Mouse (Mus musculus) liver, embryonic 14.5 days (tissue): Measurements from ENCODE around the gene Unc13d. TPM values are rescaled to one million over a fixed set of nuclear protein-coding genes. Genes with fewer than 3 reads are reported as not detected.
A peak's percentile ranks its signal among the peaks of the same experiment; 100 is the strongest.
"Not testable (repeated sequence)": the region's sequence is repeated elsewhere in the genome, so short reads cannot be mapped to it uniquely, and the experiment has no call there.

Experiments
- ATAC-seq: fragments of 200-750 bp; cut with Nextera tagmentation; 2 replicates; pipeline ENCODE4 v1.8.0; 2017; ENCODE audit warnings: moderate number of reproducible peaks, mild to moderate bottlenecking, moderate library complexity; ENCODE audit not compliant: insufficient read depth
- DNase-seq, 3 experiments: peaks; one replicate each; pipeline ENCODE4 v3.0.0-alpha.2; 2012 to 2013; ENCODE audit warnings: low read depth in 3 of 3, low spot score in 3 of 3
- H3K27ac ChIP-seq: fragments of 300-500 bp; sonication (generic); 2 replicates; pipeline ENCODE4 v1.5.1; 2014; ENCODE audit warnings: moderate library complexity, mild to moderate bottlenecking, control low read depth, inconsistent platforms
- H3K27me3 ChIP-seq: fragments of 300-500 bp; sonication (generic); 2 replicates; pipeline ENCODE4 v1.6.1; 2014; ENCODE audit warnings: mild to moderate bottlenecking, low read length, moderate library complexity; ENCODE audit not compliant: control insufficient read depth, insufficient read depth
- H3K36me3 ChIP-seq: fragments of 300-500 bp; sonication (generic); replicated peaks from 2 replicates; pipeline ENCODE4 v1.6.1; 2014; ENCODE audit warnings: low read depth; ENCODE audit not compliant: control insufficient read depth, insufficient read depth
- H3K4me1 ChIP-seq, 2 experiments: fragments of 200-500 bp in 1 of 2; fragments of 300-500 bp in 1 of 2; sonication (generic) in 1 of 2; replicated peaks; 2 replicates each; pipeline ENCODE4 v1.6.1; 2012 to 2014; ENCODE audit warnings: antibody characterized with exemption in 1 of 2, inconsistent platforms in 1 of 2, low read length in 1 of 2; ENCODE audit not compliant: control insufficient read depth in 2 of 2, insufficient read depth in 2 of 2
- H3K4me2 ChIP-seq: fragments of 300-500 bp; sonication (generic); 2 replicates; pipeline ENCODE4 v1.6.1; 2014; ENCODE audit warnings: low read depth, mild to moderate bottlenecking, control low read depth, moderate library complexity
- H3K4me3 ChIP-seq, 2 experiments: fragments of 200-500 bp in 1 of 2; fragments of 300-500 bp in 1 of 2; sonication (generic) in 1 of 2; 2 replicates each; pipeline ENCODE4 v1.5.1; 2012 to 2014; ENCODE audit warnings: low read depth in 2 of 2, low read length in 2 of 2, mild to moderate bottlenecking in 2 of 2, control low read depth in 1 of 2, inconsistent platforms in 1 of 2, moderate library complexity in 1 of 2; ENCODE audit not compliant: insufficient read depth in 1 of 2
- H3K9ac ChIP-seq: fragments of 300-500 bp; sonication (generic); replicated peaks from 2 replicates; pipeline ENCODE4 v1.6.1; 2014; ENCODE audit warnings: mild to moderate bottlenecking, control low read depth, moderate library complexity
- H3K9me3 ChIP-seq: fragments of 300-500 bp; sonication (generic); 2 replicates; pipeline ENCODE4 v1.6.1; 2016; ENCODE audit warnings: low read length, mixed read lengths; ENCODE audit not compliant: control insufficient read depth
- CTCF ChIP-seq: IDR thresholded peaks from 2 replicates; pipeline ENCODE4 v1.5.1; 2016; ENCODE audit warnings: antibody characterized with exemption, low read depth, control low read depth
- EP300 ChIP-seq: IDR thresholded peaks from 2 replicates; pipeline ENCODE4 v1.6.1; 2016; ENCODE audit warnings: antibody characterized with exemption, low read depth
- WGBS: fragments of 180-500 bp; shearing (Covaris S2); extraction: QIAGEN DNeasy Blood & Tissue Kit; methylation state at CpG from one replicate; pipeline ENCODE4 v1.1.7; 2014; ENCODE audit not compliant: insufficient replicate concordance; 5-methylcytosine and 5-hydroxymethylcytosine counted together
- polyA plus RNA-seq, 2 experiments: library from polyadenylated mRNA; depleted of rRNA in 1 of 2; stranded (reverse) in 1 of 2; unstranded in 1 of 2; fragments of >200 nt; fragmentation: Nextera tagmentation in 1 of 2; extraction: Ambion mirVana in 1 of 2; gene quantifications; 2 replicates each; pipeline versions ENCODE4 v1.2.1 to v1.2.3; 2012 to 2014

The Unc13d gene
- polyA plus RNA-seq, 2 experiments = 16.8 to 18.7 TPM

DNA sequence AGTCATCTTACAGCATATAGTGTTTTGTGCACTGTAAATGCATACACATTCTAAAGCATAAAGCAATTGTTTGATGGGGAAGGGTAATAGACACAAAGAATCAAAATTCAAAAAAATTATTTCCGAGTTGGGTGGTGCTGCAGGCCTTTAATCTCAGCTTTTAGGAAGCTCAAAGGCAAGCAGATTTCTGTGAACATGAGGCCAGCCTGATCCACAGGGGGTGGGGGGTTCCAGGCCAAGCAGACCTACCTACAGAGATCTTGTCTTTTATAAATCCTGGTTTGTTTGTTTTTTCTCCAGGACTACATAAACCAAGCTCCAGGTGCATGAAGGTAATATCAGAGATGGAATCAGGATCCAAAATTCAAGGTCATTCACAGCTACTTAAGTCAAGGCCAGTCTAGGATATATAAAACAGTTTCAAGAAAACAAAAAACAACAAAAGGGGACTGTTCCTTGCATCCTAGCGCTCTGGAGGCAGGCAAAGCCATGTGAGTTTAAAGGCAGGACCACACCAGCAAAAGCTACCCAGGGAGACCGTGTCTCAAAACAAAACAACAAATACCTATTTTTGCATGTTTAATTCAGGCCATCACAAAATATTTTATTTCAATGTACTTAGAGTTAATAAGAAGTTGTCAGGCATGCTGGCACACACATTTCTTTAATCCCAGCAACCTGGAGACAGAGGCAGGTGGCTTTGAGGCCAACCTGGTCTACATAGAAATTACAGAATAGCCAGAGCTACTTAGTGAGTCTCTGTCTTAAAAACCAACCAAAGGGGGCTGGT lies 52.5 kb downstream of the Unc13d start:
- no peak for DNase-seq
- TF ChIP-seq CTCF (no peak), EP300 (no peak)
- H3K4me1 ChIP-seq = peaks cover 9 to 15% of the 10 kb centered on the region in 2 experiments
- no peak overlapping the region for H3K9ac ChIP-seq
- WGBS = 85% methylated on average over 3 of the region's 3 CpGs
- ATAC-seq = no peak
- H3K36me3 ChIP-seq = peaks cover 20% of the 10 kb centered on the region
- peak overlapping the region; percentile 56 for H3K27ac ChIP-seq
- H3K27me3 ChIP-seq = no peaks in the 10 kb centered on the region
- no peak overlapping the region; the same call in 1 of the 2 replicates for H3K4me2 ChIP-seq
- H3K9me3 ChIP-seq = no peaks in the 10 kb centered on the region
- no peak overlapping the region for H3K4me3 ChIP-seq

- TF ChIP-seq EP300 (peak; percentile 79), CTCF (no peak)
- H3K27ac ChIP-seq = peak overlapping the region; percentile 98
- peak; percentile 99 for DNase-seq
- no peaks in the 10 kb centered on the region for H3K9me3 ChIP-seq
- peak overlapping the region; percentile 77 for H3K4me2 ChIP-seq
- peaks cover 6 to 14% of the 10 kb centered on the region in 2 experiments for H3K4me1 ChIP-seq
- peak overlapping the region; percentile 99 for H3K9ac ChIP-seq
- H3K36me3 ChIP-seq = peaks cover 20% of the 10 kb centered on the region
- peak; percentile 90 for ATAC-seq
- peak overlapping the region; percentile 73 to 93 for H3K4me3 ChIP-seq
- WGBS = 0% methylated on average over 37 of the region's 37 CpGs
- no peaks in the 10 kb centered on the region for H3K27me3 ChIP-seq
These were observed 53.4 kb downstream of the Unc13d start for GRCm38 (mm10) chr11:116024356-116024808.

DNA sequence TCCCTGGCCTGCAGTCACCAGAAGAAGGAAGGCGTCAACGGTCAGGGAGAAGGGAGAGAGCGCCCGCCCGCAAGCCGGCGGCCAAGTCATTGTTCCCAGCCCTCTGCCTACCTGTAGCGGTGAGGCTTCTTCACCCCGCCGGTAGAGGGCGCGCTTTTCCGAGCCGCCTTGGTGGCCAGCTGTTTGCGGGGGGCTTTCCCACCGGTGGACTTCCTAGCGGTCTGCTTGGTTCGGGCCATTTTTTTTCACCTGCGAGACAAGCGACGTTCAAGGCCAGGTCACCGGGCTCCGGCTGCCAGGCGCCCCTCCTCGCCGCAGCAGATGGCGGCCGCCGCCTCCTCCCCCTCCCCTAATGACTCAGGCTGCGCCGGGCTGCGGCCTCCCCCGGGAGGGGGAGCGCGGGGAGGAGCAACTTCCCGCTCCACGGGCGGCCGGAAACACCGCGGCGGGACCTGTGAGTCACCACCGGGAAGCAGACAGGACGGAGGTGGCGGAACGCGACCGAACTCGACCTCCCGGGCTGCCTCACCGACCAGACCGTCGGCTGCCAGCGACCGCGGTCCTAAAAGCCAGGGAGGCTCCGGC lies 53.9 kb downstream of the Unc13d start:
- TF ChIP-seq CTCF = peak; percentile 94
- no peak for TF ChIP-seq EP300
- Histone ChIP-seq H3K4me2 (peak overlapping the region; percentile 77), H3K27ac (peak overlapping the region; percentile 98), H3K9ac (peak overlapping the region; percentile 99), H3K36me3 (peaks cover 20% of the 10 kb centered on the region), H3K4me3 (peak overlapping the region; percentile 73 to 93), H3K27me3 (no peaks in the 10 kb centered on the region), H3K9me3 (no peaks in the 10 kb centered on the region), H3K4me1 (peaks cover 6 to 9% of the 10 kb centered on the region in 2 experiments; a peak in 3 of 4 replicates)
- DNase-seq (peak in 2 of 3 experiments; percentile 62), ATAC-seq (peak; percentile 65)
- WGBS = under 1% methylated on average over 57 of the region's 57 CpGs

GRCm38 (mm10) chr11:116023074-116023770 lies 54.5 kb downstream of the Unc13d start:
- Histone ChIP-seq H3K4me3 (peak overlapping the region; percentile 73 to 93), H3K27ac (peak overlapping the region; percentile 98), H3K36me3 (peaks cover 20% of the 10 kb centered on the region), H3K9ac (peak overlapping the region; percentile 99), H3K4me2 (peak overlapping the region; percentile 77)
- H3K9me3 ChIP-seq, H3K27me3 ChIP-seq, H3K4me1 ChIP-seq, ATAC-seq, DNase-seq: not testable (repeated sequence)
- WGBS = 4% methylated on average over 18 of the region's 18 CpGs
